Mouse (Mus musculus) midbrain, embryonic 12.5 days (tissue): Measurements from ENCODE around the gene Pgap3. TPM values are rescaled to one million over a fixed set of nuclear protein-coding genes. Genes with fewer than 3 reads are reported as not detected.

ENCODE experiments used
- ATAC-seq: fragments of 200-750 bp; cut with Nextera tagmentation; 2 replicates; pipeline ENCODE4 v1.8.0; 2017; ENCODE audit warnings: low read depth, moderate TSS enrichment, moderate library complexity; ENCODE audit not compliant: low FRiP score
- H3K27ac ChIP-seq: fragments of 300-500 bp; sonication (generic); replicated peaks from 2 replicates; pipeline ENCODE4 v1.5.1; 2016; ENCODE audit warnings: mild to moderate bottlenecking
- H3K27me3 ChIP-seq: fragments of 300-500 bp; sonication (generic); 2 replicates; pipeline ENCODE4 v1.6.1; 2016; ENCODE audit warnings: mild to moderate bottlenecking
- H3K36me3 ChIP-seq: fragments of 300-500 bp; sonication (generic); 2 replicates; pipeline ENCODE4 v1.6.1; 2016
- H3K4me1 ChIP-seq: fragments of 300-500 bp; sonication (generic); 2 replicates; pipeline ENCODE4 v1.6.1; 2016
- H3K4me2 ChIP-seq: fragments of 300-500 bp; sonication (generic); replicated peaks from 2 replicates; pipeline ENCODE4 v1.6.1; 2016; ENCODE audit warnings: mild to moderate bottlenecking, moderate library complexity
- H3K4me3 ChIP-seq: fragments of 300-500 bp; sonication (generic); 2 replicates; pipeline ENCODE4 v1.5.1; 2016; ENCODE audit warnings: mild to moderate bottlenecking
- H3K9ac ChIP-seq: fragments of 300-500 bp; sonication (generic); replicated peaks from 2 replicates; pipeline ENCODE4 v1.6.1; 2016; ENCODE audit warnings: mild to moderate bottlenecking, moderate library complexity
- H3K9me3 ChIP-seq: fragments of 300-500 bp; sonication (generic); 2 replicates; pipeline ENCODE4 v1.6.1; 2016; ENCODE audit warnings: mild to moderate bottlenecking
- WGBS: fragments of 180-500 bp; shearing (Covaris S2); methylation state at CpG from one replicate; pipeline ENCODE4 v1.1.7; 2016; 5-methylcytosine and 5-hydroxymethylcytosine counted together
- polyA plus RNA-seq: library from polyadenylated mRNA; unstranded; fragments of >200 nt; fragmentation: Nextera tagmentation; extraction: Ambion mirVana; gene quantifications from 2 replicates; pipeline ENCODE4 v1.2.1, GENCODE M21; 2016

Gene Pgap3
- polyA plus RNA-seq, 1 experiment from 2014 or later = 9.0 TPM

DNA sequence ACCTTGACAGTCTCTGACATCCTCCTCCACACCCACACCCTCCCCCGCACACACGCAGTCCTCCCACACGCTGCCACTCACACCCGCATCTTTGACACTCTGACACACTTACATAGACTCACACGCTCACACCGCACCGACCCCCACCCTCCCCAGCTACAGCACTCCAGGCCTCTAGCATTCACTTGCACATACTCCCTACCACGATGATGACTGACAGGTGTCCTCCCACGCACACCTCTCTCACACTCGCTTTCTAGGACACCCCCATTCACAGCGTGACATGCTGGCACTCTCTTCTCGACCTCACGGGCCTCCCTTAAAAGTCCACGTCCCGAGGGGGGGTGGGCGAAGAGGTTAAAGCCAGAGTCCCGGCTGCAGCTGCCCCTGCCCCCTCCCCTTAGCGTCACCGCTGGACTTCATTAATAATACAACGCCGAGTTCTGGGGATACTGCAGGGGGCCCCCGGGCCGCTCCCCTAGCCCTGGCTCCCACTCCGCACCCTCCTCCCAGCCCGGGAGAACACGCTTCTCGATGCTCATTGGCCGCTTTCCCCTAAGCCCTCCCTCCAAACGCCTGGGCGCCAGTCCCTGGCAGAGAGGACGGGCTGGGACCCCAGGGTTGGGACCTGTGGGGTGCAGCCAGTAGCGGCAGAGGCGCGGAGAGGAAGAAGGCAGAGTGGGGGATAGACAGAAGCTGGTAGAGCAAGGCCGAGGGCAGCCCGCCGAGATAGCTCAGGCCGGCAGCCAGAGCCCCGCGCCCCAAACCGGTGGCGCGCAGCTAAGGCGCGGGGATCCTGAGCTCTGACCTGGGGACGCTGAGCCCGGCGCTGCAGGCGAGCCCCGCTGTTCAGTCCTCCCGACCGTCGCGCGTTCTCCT lies 52.0 kb downstream of the Pgap3 start, which contains the start of gene Ppp1r1b:
Ppp1r1b (plus strand) TSS at position 322 of the 879 bp plus-strand sequence.
- under 1% methylated on average over 55 of the region's 55 CpGs for WGBS
- H3K9ac ChIP-seq = peak within 1 kb of the TSS; percentile 62
- H3K4me2 ChIP-seq = peak within 1 kb of the TSS; percentile 95
- H3K4me1 ChIP-seq = peaks cover 20% of the 10 kb centered on the region
- peaks cover 97% of the 10 kb centered on the region for H3K27me3 ChIP-seq
- no peaks in the 10 kb centered on the region for H3K9me3 ChIP-seq
- H3K4me3 ChIP-seq = peak within 1 kb of the TSS; percentile 51
- H3K27ac ChIP-seq = no peak within 1 kb of the TSS
- ATAC-seq = peak; percentile 54; the same call in 1 of the 2 replicates
- no peaks in the 10 kb centered on the region for H3K36me3 ChIP-seq

DNA sequence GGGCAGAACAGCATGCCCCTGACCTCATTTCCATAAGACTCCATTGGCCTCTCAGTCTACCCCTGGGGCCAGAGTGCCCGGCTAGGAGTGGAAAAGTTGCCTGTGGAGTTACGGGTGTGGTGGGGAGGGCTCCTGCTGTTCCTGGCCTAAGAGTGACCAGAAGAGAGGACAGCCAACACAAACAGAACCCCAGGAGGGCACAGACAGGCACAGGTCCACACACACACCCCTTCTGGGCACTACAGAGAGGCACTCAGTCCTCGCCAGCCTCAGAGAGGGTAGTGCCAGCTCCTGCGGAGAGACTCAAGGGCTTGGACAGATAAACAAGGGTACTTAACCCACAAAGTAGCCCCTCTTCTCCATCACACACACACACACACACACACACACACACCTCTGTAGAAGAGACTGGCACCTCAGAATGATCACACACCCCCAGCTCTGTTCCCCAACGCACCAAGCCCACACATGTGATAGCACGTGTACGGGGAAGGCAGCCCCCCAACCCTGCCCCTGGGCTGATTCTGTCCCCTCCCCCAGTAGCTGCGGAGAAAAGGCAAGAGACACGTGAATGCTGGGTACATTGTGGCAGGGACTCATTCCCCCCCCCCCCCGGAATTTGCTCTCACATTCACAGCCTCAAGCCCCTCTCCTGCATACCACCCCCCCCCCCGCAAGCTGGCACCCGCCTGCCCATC lies 52.8 kb downstream of the Pgap3 start:
- peaks cover 20% of the 10 kb centered on the region for H3K4me1 ChIP-seq
- no peaks in the 10 kb centered on the region for H3K9me3 ChIP-seq
- H3K9ac ChIP-seq = no peak overlapping the region; the same call in 1 of the 2 replicates
- ATAC-seq = no peak
- 4% methylated on average over 9 of the region's 12 CpGs for WGBS
- peaks cover 95% of the 10 kb centered on the region for H3K27me3 ChIP-seq
- no peaks in the 10 kb centered on the region for H3K36me3 ChIP-seq
- H3K4me3 ChIP-seq = no peak overlapping the region
- peak overlapping the region; percentile 95 for H3K4me2 ChIP-seq
- no peak overlapping the region for H3K27ac ChIP-seq

DNA sequence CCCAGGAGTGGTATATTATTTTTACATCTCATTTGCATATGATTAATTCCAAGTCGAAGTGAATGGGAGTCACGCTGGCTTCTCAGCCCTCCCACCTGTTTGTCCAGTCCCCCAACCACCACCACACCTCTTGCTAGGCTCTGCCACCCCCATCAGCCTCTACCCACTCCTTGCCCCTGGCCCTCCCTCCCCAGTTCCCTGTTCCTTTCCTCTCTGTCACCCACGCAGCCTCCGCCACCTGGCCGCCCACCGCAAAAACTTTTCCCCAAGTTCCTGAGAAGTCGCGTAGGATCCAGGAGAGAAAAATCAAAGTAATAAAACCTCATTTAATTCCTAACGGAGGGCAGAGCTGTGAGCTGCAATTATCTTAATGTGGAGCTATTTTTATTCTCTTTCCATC lies 54.1 kb downstream of the Pgap3 start:
- Histone ChIP-seq H3K27ac (no peak overlapping the region), H3K4me3 (no peak overlapping the region), H3K4me1 (peaks cover 27% of the 10 kb centered on the region), H3K36me3 (no peaks in the 10 kb centered on the region), H3K4me2 (no peak overlapping the region), H3K9me3 (no peaks in the 10 kb centered on the region), H3K27me3 (peaks cover 94% of the 10 kb centered on the region), H3K9ac (no peak overlapping the region)
- ATAC-seq = no peak
- WGBS = 9% methylated on average over 9 of the region's 9 CpGs

DNA sequence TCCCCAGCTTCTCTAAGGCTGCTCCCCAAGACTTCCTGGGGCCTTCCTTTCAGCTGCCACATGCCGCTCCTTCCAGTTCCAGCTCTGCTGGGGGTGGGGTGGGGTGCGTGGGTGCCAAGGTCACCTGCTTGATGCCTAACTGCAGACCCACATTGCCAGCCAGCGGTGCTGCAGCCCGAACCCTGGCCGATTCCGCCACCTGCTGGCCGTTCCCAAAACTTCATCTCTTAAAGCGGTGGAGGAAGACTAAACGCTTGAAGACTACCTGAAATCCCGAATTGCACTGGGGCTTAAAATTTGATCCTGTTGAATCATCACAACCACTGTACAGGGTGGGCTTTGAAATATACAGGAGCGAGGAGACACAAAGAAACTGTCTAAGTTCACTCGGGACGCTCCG lies 55.0 kb downstream of the Pgap3 start:
- H3K4me3 ChIP-seq = peak overlapping the region; percentile 20; the same call in 1 of the 2 replicates
- peaks cover 31% of the 10 kb centered on the region for H3K4me1 ChIP-seq
- H3K4me2 ChIP-seq = peak overlapping the region; percentile 45
- H3K36me3 ChIP-seq = no peaks in the 10 kb centered on the region
- WGBS = 0% methylated on average over 14 of the region's 14 CpGs
- H3K9ac ChIP-seq = no peak overlapping the region
- no peak overlapping the region for H3K27ac ChIP-seq
- no peak for ATAC-seq
- H3K27me3 ChIP-seq = peaks cover 93% of the 10 kb centered on the region
- H3K9me3 ChIP-seq = no peaks in the 10 kb centered on the region

DNA sequence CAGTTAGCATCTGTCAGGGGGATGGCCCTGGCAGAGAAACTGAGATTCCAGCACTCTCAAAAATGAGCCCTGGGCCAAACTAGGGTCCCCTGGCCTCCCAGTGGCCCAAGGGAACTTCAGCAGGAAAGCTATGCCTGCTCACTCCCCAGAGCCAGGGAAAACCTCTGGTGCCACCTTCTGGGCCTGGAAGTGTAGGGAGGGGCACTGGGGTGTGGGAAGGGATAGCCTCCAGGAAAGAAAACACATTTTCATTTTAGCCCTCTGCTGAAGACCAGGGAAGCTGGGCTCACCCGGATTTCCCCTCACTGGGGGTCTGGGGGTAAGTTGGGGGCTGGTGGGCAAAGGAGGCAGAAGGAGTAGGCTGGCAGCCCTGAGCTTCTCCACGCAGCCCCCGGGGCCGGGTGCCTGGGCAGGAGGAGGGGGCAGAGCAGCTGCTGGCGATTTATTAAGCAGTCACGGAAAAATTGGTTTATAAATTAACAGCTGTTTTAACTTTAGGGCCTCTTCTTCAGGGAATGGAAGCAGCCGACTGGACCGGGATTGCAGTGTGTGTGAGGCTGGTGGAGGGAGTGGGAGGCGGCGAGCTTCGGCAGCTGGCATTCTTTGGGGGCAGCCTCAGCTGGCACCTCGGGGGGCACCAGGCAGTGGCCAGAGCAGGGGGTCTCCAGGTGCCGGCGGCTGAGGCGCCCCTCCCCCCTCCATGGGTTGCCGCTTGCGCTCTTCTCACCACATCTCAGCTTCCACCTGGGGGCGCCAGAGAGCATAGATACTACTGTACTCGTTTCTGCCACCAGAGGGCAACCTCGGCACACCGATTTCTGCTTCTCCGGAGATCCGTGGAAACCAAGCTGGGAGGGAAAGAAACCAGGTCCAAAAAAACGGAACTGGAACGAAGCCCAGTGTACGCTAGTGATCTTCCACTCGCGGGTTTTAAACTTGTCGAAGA lies 58.0 kb downstream of the Pgap3 start:
- WGBS = 1% methylated on average over 27 of the region's 29 CpGs
- Histone ChIP-seq H3K4me1 (peaks cover 36% of the 10 kb centered on the region), H3K27me3 (peaks cover 93% of the 10 kb centered on the region), H3K9me3 (no peaks in the 10 kb centered on the region), H3K4me2 (peak overlapping the region; percentile 47), H3K4me3 (peak overlapping the region; percentile 15; the same call in 1 of the 2 replicates), H3K36me3 (no peaks in the 10 kb centered on the region), H3K27ac (no peak overlapping the region), H3K9ac (no peak overlapping the region)
- ATAC-seq = peak; percentile 62; the same call in 1 of the 2 replicates

DNA sequence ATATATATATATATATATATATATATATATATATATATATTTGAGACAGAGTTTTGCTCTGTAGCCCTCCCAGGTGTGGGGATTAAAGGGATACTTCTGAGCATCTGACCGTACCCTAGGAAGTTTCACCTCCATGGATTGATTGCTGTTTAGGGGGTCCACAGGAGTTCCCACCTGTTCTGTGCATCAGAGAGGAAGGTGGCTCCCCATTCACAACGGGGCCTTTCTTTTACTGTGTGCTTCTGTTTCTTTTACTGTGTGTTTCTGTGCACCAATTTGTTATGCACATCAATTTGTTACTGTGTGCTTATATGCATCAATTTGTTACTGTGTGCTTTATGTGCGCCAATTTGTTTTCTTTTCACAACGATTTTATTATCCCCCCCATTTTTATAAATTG lies 59.1 kb downstream of the Pgap3 start:
- no peak overlapping the region for H3K27ac ChIP-seq
- no peak overlapping the region for H3K4me2 ChIP-seq
- 62% methylated on average over 4 of the region's 4 CpGs for WGBS
- no peaks in the 10 kb centered on the region for H3K9me3 ChIP-seq
- no peak overlapping the region for H3K9ac ChIP-seq
- H3K36me3 ChIP-seq = no peaks in the 10 kb centered on the region
- peaks cover 93% of the 10 kb centered on the region for H3K27me3 ChIP-seq
- no peak overlapping the region for H3K4me3 ChIP-seq
- ATAC-seq = no peak
- peaks cover 35% of the 10 kb centered on the region for H3K4me1 ChIP-seq

DNA sequence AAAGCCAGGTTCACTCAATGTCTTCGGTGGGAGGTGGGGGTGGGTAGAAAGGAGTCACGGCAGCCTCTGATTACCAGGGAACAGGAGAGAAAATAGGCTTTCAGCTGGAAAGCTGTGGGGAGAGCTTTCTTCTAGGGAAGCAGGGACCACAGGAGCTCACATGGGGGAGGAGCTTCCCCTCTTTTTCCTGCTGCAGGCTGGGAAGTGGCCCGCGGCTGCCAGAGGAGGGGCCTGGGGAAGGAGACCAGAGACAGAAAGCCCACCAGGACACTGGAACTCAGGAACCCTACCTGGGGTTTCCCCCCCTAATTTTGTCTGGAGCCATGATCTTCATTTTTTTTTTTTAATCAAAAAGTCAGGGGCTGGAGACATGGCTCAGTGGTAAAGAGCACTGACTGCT lies 59.7 kb downstream of the Pgap3 start:
- Histone ChIP-seq H3K27ac (no peak overlapping the region), H3K4me2 (no peak overlapping the region), H3K27me3 (peaks cover 93% of the 10 kb centered on the region), H3K4me1 (peaks cover 32% of the 10 kb centered on the region), H3K9me3 (no peaks in the 10 kb centered on the region), H3K36me3 (no peaks in the 10 kb centered on the region), H3K9ac (no peak overlapping the region), H3K4me3 (no peak overlapping the region)
- 9% methylated on average over 4 of the region's 4 CpGs for WGBS
- ATAC-seq = no peak

DNA sequence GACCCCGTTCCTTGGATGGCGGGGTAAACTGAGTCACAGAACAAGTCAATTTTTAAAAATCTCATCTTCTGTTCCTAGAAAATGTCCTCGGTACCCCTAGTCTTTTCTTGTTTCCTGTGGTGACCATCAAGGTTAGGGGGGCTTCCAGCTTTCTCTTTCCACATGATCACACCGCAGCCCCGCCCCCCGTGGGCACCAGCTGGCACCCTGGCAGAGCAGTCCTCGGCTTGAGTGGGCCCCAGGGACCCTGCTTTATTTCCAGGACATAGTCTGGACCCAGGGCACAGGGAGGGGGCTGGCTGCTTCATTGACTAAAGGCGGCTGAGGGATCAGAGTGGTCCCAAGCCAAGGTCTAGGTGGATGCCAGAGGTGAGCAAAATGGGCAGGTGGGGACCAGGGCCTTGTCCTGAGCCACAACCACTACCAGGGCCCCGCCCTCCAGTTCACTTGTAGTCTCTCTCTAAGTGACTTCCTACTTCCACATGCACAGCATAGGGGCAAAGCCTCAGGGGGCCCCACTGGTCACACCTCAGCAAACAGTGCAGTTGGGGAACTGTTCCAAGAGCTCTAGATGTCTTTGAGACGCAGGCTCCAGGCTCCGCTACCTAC lies 60.5 kb downstream of the Pgap3 start:
- Histone ChIP-seq H3K27me3 (peaks cover 95% of the 10 kb centered on the region), H3K9ac (no peak overlapping the region), H3K9me3 (no peaks in the 10 kb centered on the region), H3K4me2 (peak overlapping the region; percentile 79), H3K4me1 (peaks cover 32% of the 10 kb centered on the region), H3K4me3 (peak overlapping the region; percentile 49; the same call in 1 of the 2 replicates), H3K36me3 (no peaks in the 10 kb centered on the region), H3K27ac (no peak overlapping the region)
- WGBS = 7% methylated on average over 11 of the region's 11 CpGs
- no peak for ATAC-seq

DNA sequence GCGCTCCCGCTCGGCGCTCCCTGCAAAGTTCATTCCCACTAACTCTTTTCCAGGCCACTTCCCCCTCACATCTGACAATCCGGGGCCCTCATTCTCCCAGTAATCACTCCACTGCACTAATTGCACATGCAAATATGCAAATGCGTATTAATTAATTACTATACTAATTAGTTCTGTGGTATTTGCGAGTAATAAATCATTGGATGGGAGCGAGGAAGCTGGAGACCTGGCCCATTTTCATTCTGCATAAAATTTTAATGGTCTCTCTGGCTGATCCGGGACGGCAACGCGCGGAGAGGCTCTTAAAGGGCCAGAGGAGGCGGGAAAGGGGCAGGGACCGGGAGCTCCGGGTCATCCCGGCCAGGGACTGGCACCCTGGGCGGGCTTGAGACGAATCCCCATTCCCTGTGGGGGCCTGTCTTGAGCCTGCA lies 61.2 kb downstream of the Pgap3 start:
- no peaks in the 10 kb centered on the region for H3K36me3 ChIP-seq
- WGBS = under 1% methylated on average over 19 of the region's 19 CpGs
- H3K4me3 ChIP-seq = peak overlapping the region; percentile 49
- H3K4me1 ChIP-seq = peaks cover 37% of the 10 kb centered on the region
- H3K27ac ChIP-seq = no peak overlapping the region
- H3K4me2 ChIP-seq = peak overlapping the region; percentile 79
- peak overlapping the region; percentile 53; the same call in 1 of the 2 replicates for H3K9ac ChIP-seq
- no peak for ATAC-seq
- peaks cover 96% of the 10 kb centered on the region for H3K27me3 ChIP-seq
- no peaks in the 10 kb centered on the region for H3K9me3 ChIP-seq
